Mouse (Mus musculus): Measurements from ENCODE around the gene Map3k5. TPM values are rescaled to one million over a fixed set of nuclear protein-coding genes. Genes with fewer than 3 reads are reported as not detected.

The Map3k5 gene
- total and polyA plus RNA-seq, 3 experiments = 0.35 to 0.97 TPM; not detected in 1

DNA sequence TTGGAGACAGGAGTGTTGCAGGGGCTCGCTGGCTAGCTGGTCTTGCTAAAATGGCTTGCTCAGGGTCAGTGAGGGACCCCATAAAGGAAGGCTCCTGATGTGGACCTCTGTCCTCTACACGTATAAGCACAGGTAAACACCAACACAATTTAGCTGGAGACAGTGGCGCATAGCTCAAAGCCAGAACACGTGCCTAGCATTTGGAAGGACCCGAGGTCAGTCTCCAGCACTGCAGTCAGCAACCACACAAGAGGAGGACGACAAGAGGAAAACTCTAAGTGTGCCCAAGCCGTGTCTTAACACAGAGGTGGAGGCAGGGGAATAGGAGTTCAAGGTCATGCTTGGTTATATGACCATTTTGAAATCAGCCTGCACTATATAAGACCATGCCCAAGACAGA lies 5.9 kb downstream of the Map3k5 start:
- Histone ChIP-seq H3K79me2 (ENCODE audit: control insufficient read depth, insufficient read depth, low read length, poor library complexity) (no peaks in the 10 kb centered on the region), H3K9me3 (replicated peaks; ENCODE audit: insufficient read depth, low read length) (no peaks in the 10 kb centered on the region), H3K4me3 (ENCODE audit: control insufficient read depth in 1 of 2, insufficient read depth in 1 of 2, low read depth in 2 of 2, low read length in 2 of 2) (no peak overlapping the region), H3K27me3 (ENCODE audit: control insufficient read depth in 1 of 2, insufficient read depth in 2 of 2, low read length in 2 of 2) (peaks cover 3 to 4% of the 10 kb centered on the region in 2 experiments), H3K4me1 (ENCODE audit: control insufficient read depth in 1 of 2, insufficient read depth in 2 of 2, low read length in 2 of 2) (peaks cover 2 to 23% of the 10 kb centered on the region in 2 experiments), H3K36me3 (ENCODE audit: control insufficient read depth in 1 of 2, insufficient read depth in 2 of 2, low read length in 2 of 2) (peaks cover 0 to 13% of the 10 kb centered on the region in 2 experiments; a peak in 2 of 4 replicates), H3K27ac (ENCODE audit: control insufficient read depth, low read depth, low read length) (no peak overlapping the region), H3K9ac (ENCODE audit: control insufficient read depth, low read depth, low read length, poor library complexity, severe bottlenecking) (no peak overlapping the region)
- TF ChIP-seq ZC3H11A (IDR thresholded peaks at IDR 0.05; ENCODE audit: low read depth, low read length) = no peak
- TF ChIP-seq ETS1 (IDR thresholded peaks at IDR 0.05; ENCODE audit: low read depth, low read length) = no peak
- no peak for TF ChIP-seq NRF1 (IDR thresholded peaks at IDR 0.05; ENCODE audit: insufficient read depth, low read depth, low read length, poor library complexity, severe bottlenecking)
- TF ChIP-seq MXI1 (IDR thresholded peaks at IDR 0.05; ENCODE audit: low read depth, low read length) = no peak
- TF ChIP-seq SMC3 (IDR thresholded peaks at IDR 0.05; ENCODE audit: low read depth, low read length) = no peak
- TF ChIP-seq CHD2 (IDR thresholded peaks at IDR 0.05; ENCODE audit: low read length) = no peak
- TF ChIP-seq MEF2A (IDR thresholded peaks at IDR 0.05; ENCODE audit: extremely low read depth, insufficient replicate concordance, low read depth, low read length, poor library complexity, severe bottlenecking) = no peak
- no peak for TF ChIP-seq TCF12 (IDR thresholded peaks at IDR 0.05; ENCODE audit: low read depth, low read length)
- no peak for TF ChIP-seq MAFK (IDR thresholded peaks at IDR 0.05; ENCODE audit: borderline replicate concordance, low read depth, low read length)
- no peak for TF ChIP-seq ZKSCAN1 (IDR thresholded peaks at IDR 0.05; ENCODE audit: low read depth, low read length)
- DNase-seq (ENCODE audit: low read depth, low spot score) = no peak

DNA sequence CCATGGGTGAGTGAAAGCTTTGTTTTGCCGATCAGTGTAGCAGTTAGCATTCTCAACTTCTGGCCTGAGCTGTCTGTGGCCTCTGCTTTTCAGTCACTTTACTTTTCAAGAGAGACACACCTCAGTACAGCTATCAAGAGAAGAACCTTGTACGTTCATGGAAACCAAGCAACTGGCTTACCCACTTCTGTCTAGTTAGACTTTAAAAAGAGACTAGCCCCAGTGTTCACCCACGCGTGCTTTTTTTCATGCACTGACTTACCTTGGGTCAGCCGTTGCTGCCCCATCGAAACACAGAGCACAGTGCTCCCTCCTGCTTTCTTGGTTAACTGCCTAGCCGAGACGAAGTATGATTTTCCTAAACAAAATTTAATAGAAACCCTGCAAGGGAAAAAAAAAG lies 6.4 kb downstream of the Map3k5 start:
- H3K4me3 ChIP-seq (ENCODE audit: control insufficient read depth in 1 of 2, insufficient read depth in 1 of 2, low read depth in 2 of 2, low read length in 2 of 2) = no peak overlapping the region
- TF ChIP-seq SIN3A (IDR thresholded peaks at IDR 0.05; ENCODE audit: low read length) (no peak), ELF1 (IDR thresholded peaks at IDR 0.05; ENCODE audit: low read depth, low read length) (no peak), TCF12 (IDR thresholded peaks at IDR 0.05; ENCODE audit: low read depth, low read length) (no peak), ZNF384 (IDR thresholded peaks at IDR 0.05; ENCODE audit: low read depth, low read length) (no peak), POLR2AphosphoS5 (IDR thresholded peaks at IDR 0.05; ENCODE audit: borderline replicate concordance, low read depth, low read length) (no peak), GATA1 (IDR thresholded peaks at IDR 0.05; ENCODE audit: low read depth, low read length) (no peak), RCOR1 (IDR thresholded peaks at IDR 0.05; ENCODE audit: low read depth, low read length) (no peak), ETS1 (IDR thresholded peaks at IDR 0.05; ENCODE audit: low read depth, low read length) (no peak), MYC (IDR thresholded peaks at IDR 0.05; ENCODE audit: low read depth, low read length) (no peak), MAX (IDR thresholded peaks at IDR 0.05; ENCODE audit: low read length) (no peak), RAD21 (IDR thresholded peaks at IDR 0.05; ENCODE audit: low read depth, low read length) (no peak), UBTF (IDR thresholded peaks at IDR 0.05; ENCODE audit: borderline replicate concordance, insufficient read depth, low read depth, low read length) (no peak), POLR2AphosphoS2 (IDR thresholded peaks at IDR 0.05; ENCODE audit: low read length) (no peak), CHD1 (IDR thresholded peaks at IDR 0.05; ENCODE audit: low read depth, low read length) (no peak), MXI1 (IDR thresholded peaks at IDR 0.05; ENCODE audit: low read depth, low read length) (no peak), BHLHE40 (IDR thresholded peaks at IDR 0.05; ENCODE audit: borderline replicate concordance, low read depth, low read length) (no peak), ZMIZ1 (IDR thresholded peaks at IDR 0.05; ENCODE audit: low read depth, low read length) (no peak), ZC3H11A (IDR thresholded peaks at IDR 0.05; ENCODE audit: low read depth, low read length) (no peak), KAT2A (conservative IDR thresholded peaks at IDR 0.05; ENCODE audit: low read depth, low read length) (no peak), TAL1 (IDR thresholded peaks at IDR 0.05; ENCODE audit: low read length) (no peak)

More for the DNA sequence above, 6.4 kb downstream of the Map3k5 start:
- no peaks in the 10 kb centered on the region for H3K9me3 ChIP-seq (replicated peaks; ENCODE audit: insufficient read depth, low read length)
- no peaks in the 10 kb centered on the region for H3K79me2 ChIP-seq (ENCODE audit: control insufficient read depth, insufficient read depth, low read length, poor library complexity)
- H3K36me3 ChIP-seq (ENCODE audit: control insufficient read depth in 1 of 2, insufficient read depth in 2 of 2, low read length in 2 of 2) = peaks cover 0 to 13% of the 10 kb centered on the region in 2 experiments; a peak in 2 of 4 replicates
- H3K9ac ChIP-seq (ENCODE audit: control insufficient read depth, low read depth, low read length, poor library complexity, severe bottlenecking) = no peak overlapping the region
- H3K27me3 ChIP-seq (ENCODE audit: control insufficient read depth in 1 of 2, insufficient read depth in 2 of 2, low read length in 2 of 2) = peaks cover 0 to 4% of the 10 kb centered on the region in 2 experiments; a peak in 3 of 4 replicates
- DNase-seq (ENCODE audit: low read depth, low spot score) = no peak
- H3K4me1 ChIP-seq (ENCODE audit: control insufficient read depth in 1 of 2, insufficient read depth in 2 of 2, low read length in 2 of 2) = peaks cover 2 to 23% of the 10 kb centered on the region in 2 experiments
- H3K27ac ChIP-seq (ENCODE audit: control insufficient read depth, low read depth, low read length) = no peak overlapping the region
